Mouse (Mus musculus) lung, postnatal 0 days (tissue): ENCODE data around the gene Clec16a.

Experiments
- CTCF ChIP-seq: IDR thresholded peaks from 2 replicates; pipeline ENCODE4 v1.5.1; 2016; ENCODE audit warnings: antibody characterized with exemption, mild to moderate bottlenecking
- EP300 ChIP-seq: IDR thresholded peaks from 2 replicates; pipeline ENCODE4 v1.6.1; 2016; ENCODE audit warnings: antibody characterized with exemption, mild to moderate bottlenecking, control low read depth

DNA sequence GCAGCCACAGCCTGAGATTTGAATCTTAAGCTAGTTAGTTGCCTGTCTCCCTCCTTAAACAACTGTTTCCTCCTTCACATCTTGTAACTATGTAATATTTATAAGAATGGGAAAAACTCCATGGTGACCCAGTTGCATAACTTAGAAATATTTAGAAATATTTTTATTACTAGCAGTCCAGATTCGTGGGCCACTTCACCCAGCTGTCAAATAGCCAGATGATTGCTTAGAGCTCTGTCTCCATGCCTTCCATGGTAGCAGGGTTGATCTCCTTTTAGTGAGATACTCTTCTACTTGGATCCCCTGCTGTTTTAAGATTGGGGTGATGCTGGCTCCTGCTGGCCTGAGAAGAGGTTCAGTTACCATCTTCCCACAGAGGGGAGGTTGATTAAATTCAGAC is 33.2 kb downstream of the Clec16a start:
- TF ChIP-seq CTCF (no peak), EP300 (no peak)
